Mouse (Mus musculus): ENCODE measurements around the gene Lpar6.

DNA sequence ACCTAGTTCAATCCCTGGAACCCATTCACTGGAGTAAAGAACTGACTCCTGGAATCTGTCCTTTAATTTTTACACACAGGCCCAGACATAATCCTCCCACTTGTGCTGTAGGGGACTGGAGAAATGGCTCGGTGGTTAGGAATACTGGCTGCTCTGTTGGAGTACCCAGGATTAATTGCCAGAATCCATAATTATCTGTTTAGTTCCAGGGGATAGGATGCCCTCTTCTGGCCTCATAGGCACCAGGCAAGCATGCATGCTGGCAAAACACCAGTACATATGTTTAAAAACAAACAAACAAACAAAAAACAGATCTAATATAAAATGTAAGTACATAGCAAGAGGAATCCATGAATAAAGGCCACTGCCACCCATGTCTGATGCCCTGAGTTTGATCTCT is 43.3 kb downstream of the Lpar6 start:
- TF ChIP-seq CTCF (IDR thresholded peaks at IDR 0.05; ENCODE audit: extremely low read depth, insufficient read depth, low read length): peak; percentile 49
- TF ChIP-seq POLR2A (IDR thresholded peaks at IDR 0.05; ENCODE audit: extremely low read depth, insufficient read depth, low read length): no peak
